Mouse (Mus musculus) small intestine, adult 2 months (tissue): Measurements from ENCODE around the gene Gm15107. TPM values are rescaled to one million over a fixed set of nuclear protein-coding genes. Genes with fewer than 3 reads are reported as not detected.
"Not testable (repeated sequence)": the region's sequence is repeated elsewhere in the genome, so short reads cannot be mapped to it uniquely, and the experiment has no call there.

Experiments
- H3K27ac ChIP-seq: fragments of 200-500 bp; 2 replicates; pipeline ENCODE4 v1.5.1; 2012; ENCODE audit warnings: low read depth, low read length, control low read depth, inconsistent platforms; ENCODE audit not compliant: insufficient read depth
- H3K27me3 ChIP-seq: fragments of 200-500 bp; 2 replicates; pipeline ENCODE4 v1.6.1; 2012; ENCODE audit warnings: mild to moderate bottlenecking, moderate library complexity, low read length, inconsistent platforms; ENCODE audit not compliant: control insufficient read depth, insufficient read depth
- H3K36me3 ChIP-seq: fragments of 200-500 bp; 2 replicates; pipeline ENCODE4 v1.6.1; 2012; ENCODE audit warnings: mild to moderate bottlenecking, low read length, control low read depth, inconsistent platforms; ENCODE audit not compliant: control insufficient read depth, insufficient read depth
- H3K4me1 ChIP-seq: fragments of 200-500 bp; 2 replicates; pipeline ENCODE4 v1.6.1; 2012; ENCODE audit warnings: low read length, inconsistent platforms, mixed read lengths; ENCODE audit not compliant: control insufficient read depth, insufficient read depth, insufficient read length
- H3K4me3 ChIP-seq: fragments of 200-500 bp; 2 replicates; pipeline ENCODE4 v1.5.1; 2012; ENCODE audit warnings: low read depth, mild to moderate bottlenecking, control low read depth, inconsistent platforms, low read length, moderate library complexity
- WGBS: fragments of 180-500 bp; shearing (Covaris S2); methylation state at CpG from one replicate; pipeline ENCODE4 v1.1.7; 2018; 5-methylcytosine and 5-hydroxymethylcytosine counted together
- polyA plus RNA-seq: library from polyadenylated mRNA; depleted of rRNA; stranded (reverse); fragments of >200 nt; gene quantifications from 2 replicates; pipeline ENCODE4 v1.2.3, GENCODE M21; 2012; rRNA removed

Gm15107 gene
- polyA plus RNA-seq = not detected in 2 replicates

GRCm38 (mm10) chrX:148180424-148180823 is at the start of gene Gm15107:
Gm15107 (plus strand) TSS chrX:148180724.
- H3K36me3 ChIP-seq, H3K27ac ChIP-seq: not testable (repeated sequence)
- 100% methylated on average over 1 of the region's 6 CpGs for WGBS

More at GRCm38 (mm10) chrX:148180424-148180823, at the start of gene Gm15107:
- H3K27me3 ChIP-seq, H3K4me1 ChIP-seq, H3K4me3 ChIP-seq: not testable (repeated sequence)

Other genes starting within 250 kb of the Gm15107 start
- gene Gm15080, start 187.7 kb upstream of the Gm15107 start, polyA plus RNA-seq = not detected in 2 replicates